Mouse (Mus musculus): ENCODE data around the gene Atl3. TPM values are rescaled to one million over a fixed set of nuclear protein-coding genes. Genes with fewer than 3 reads are reported as not detected.
A peak's percentile ranks its signal among the peaks of the same experiment; 100 is the strongest.
"Not testable (repeated sequence)": the region's sequence is repeated elsewhere in the genome, so short reads cannot be mapped to it uniquely, and the experiment has no call there.

Atl3 gene
- polyA plus RNA-seq, 1 experiment from 2014 or later: 9.2 TPM

DNA sequence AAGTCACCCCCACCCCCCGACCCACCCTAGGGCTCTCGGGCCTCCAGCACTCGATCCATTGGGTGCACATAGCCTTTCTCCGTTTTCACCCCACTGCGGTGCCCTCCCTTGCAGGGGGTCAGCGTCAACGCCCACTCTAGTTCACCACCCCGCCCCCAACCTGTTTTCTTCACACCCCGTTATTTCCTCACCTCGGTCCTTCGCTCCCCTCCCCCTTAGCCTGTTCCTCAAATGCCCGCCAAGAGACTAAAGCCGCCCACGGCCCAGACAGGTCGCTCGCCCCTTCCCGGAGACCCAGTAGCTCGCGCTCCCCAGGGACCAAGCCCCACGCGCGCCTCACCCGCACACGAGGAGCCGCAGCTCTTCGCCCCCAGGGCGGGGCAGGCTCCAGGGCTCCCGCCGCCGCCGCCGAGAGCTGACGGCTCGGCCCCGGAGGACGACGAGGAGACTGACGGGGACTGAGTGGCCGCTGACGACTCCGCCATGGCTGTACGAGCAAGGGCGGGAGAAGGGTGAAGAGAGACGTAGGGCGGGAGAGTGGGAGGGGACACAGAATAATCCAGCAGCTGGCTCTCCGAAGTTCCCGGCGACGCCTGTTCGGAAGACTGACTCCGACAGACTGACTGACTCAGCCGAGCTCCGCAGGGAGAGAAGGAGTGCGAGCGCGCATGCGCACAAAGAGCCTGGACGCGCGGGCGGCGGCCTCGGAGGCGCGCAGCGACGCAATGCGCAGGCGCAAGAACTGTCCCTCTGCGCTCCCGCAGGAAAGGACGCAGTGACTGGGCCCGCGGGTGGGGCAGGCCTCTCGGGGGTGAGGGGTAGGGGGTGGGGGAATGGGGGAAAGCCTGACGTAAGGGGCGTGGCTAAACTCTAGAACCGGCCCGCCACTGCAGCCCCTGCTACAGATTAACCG, 11.0 kb upstream of the Atl3 start, which contains the start of gene Rtn3:
Gene Rtn3 (minus strand): TSS at position 683 of the 913 bp plus-strand sequence.
- Histone ChIP-seq H3K9ac (peak within 1 kb of the TSS; percentile 99), H3K4me1 (peaks cover 33% of the 10 kb centered on the region), H3K9me3 (no peaks in the 10 kb centered on the region), H3K4me2 (peak within 1 kb of the TSS; percentile 64), H3K36me3 (replicated peaks) (no peaks in the 10 kb centered on the region; the same call in 1 of the 2 replicates), H3K4me3 (replicated peaks) (peak within 1 kb of the TSS; percentile 94), H3K27ac (peak within 1 kb of the TSS; percentile 100), H3K27me3 (no peaks in the 10 kb centered on the region)
- under 1% methylated on average over 80 of the region's 80 CpGs for WGBS
- peak; percentile 93 for ATAC-seq (ENCODE audit: low FRiP score)

DNA sequence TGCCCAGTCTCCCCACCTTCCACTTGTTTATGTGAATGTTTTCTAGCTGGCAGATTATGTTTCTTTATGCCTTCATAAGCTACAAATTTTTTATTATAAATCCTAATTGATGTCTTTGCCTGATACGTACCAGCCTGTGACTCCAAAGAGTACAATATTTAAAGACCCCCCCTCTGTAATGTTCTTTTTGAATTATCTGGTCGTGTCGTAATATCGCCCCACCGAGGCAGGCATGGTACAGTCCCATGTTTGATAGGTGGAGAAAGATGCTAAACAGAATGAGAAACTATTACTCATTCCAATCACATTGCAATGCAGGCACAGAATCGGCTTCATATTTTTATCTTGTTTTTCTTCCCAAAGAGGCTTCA, 10.3 kb upstream of the Atl3 start:
- H3K36me3 ChIP-seq (replicated peaks): no peaks in the 10 kb centered on the region
- no peaks in the 10 kb centered on the region for H3K9me3 ChIP-seq
- peak; percentile 57 for ATAC-seq (ENCODE audit: low FRiP score)
- H3K4me1 ChIP-seq: peaks cover 30% of the 10 kb centered on the region
- H3K4me2 ChIP-seq: peak overlapping the region; percentile 64
- peak overlapping the region; percentile 99; the same call in 1 of the 2 replicates for H3K9ac ChIP-seq
- no peaks in the 10 kb centered on the region for H3K27me3 ChIP-seq
- peak overlapping the region; percentile 94 for H3K4me3 ChIP-seq (replicated peaks)
- 1% methylated on average over 6 of the region's 6 CpGs for WGBS
- peak overlapping the region; percentile 100 for H3K27ac ChIP-seq

DNA sequence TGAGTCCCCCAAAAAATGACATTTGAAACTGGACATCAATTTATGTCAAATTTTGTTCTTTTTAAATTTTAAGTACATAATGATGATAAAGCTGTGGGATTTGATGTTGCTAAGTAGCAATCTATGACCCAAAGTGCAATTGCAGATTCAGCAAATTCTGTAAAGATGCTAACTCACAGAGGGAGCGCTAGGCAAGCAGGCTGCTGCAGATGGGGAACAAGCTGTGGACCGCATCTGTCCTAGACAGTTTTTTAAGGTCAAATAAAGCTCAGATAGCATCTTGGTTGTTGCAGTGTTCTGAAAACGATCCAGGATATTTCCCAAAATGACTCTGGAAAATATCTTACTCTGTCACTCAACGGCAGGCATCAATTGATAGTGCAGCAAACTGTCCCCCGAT, 9.8 kb upstream of the Atl3 start:
- Histone ChIP-seq H3K36me3 (replicated peaks) (no peaks in the 10 kb centered on the region), H3K4me2 (peak overlapping the region; percentile 64), H3K4me3 (replicated peaks) (no peak overlapping the region), H3K9me3 (no peaks in the 10 kb centered on the region), H3K27me3 (no peaks in the 10 kb centered on the region), H3K4me1 (peaks cover 27% of the 10 kb centered on the region), H3K9ac (no peak overlapping the region), H3K27ac (peak overlapping the region; percentile 100)
- no peak for ATAC-seq (ENCODE audit: low FRiP score)
- WGBS: 70% methylated on average over 5 of the region's 5 CpGs

DNA sequence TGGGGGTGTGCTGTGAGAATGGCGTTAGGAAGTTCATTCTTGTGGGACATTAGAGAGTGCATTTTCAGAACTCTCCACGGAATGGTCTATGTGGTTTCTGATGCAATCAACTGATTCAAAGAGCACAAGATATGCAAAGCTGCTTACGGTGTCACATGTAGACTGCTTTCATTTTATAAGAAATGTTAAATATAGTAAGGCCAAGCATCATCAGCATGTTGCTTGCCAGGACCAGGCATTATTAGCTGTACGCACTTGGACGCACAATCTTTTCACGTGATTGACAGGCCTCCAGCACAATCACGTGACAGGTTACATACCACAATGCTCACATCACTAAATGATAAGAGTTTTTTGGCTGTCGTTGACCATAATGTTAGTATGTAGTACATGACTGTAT, 6.2 kb upstream of the Atl3 start:
- no peaks in the 10 kb centered on the region for H3K9me3 ChIP-seq
- H3K4me2 ChIP-seq: no peak overlapping the region
- H3K27ac ChIP-seq: no peak overlapping the region
- peaks cover 6% of the 10 kb centered on the region for H3K4me1 ChIP-seq
- no peak overlapping the region for H3K4me3 ChIP-seq (replicated peaks)
- H3K36me3 ChIP-seq (replicated peaks): no peaks in the 10 kb centered on the region
- no peak overlapping the region for H3K9ac ChIP-seq
- WGBS: 86% methylated on average over 8 of the region's 8 CpGs
- no peak for ATAC-seq (ENCODE audit: low FRiP score)
- H3K27me3 ChIP-seq: no peaks in the 10 kb centered on the region

DNA sequence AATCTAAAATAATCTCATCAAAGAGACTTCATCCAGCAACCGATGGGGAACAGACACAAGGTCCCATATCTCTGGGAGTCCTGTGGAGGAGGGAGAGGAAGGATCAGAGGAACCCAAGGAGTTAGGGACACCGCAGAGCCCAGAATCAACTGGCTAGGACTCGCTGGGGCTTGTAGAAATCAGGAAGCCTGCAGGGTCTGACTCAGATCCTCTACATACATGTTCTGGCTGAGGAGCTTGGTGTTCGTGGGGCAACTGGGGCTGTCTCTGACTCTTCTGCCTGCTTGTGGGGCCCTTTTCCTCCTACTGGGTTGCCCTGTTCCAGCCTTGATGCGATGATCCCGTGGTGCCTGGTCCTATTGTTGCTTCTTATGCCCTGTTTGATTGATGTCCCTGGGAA, 1.9 kb upstream of the Atl3 start:
- H3K4me1 ChIP-seq: peaks cover 5% of the 10 kb centered on the region
- no peak overlapping the region for H3K4me2 ChIP-seq
- ATAC-seq (ENCODE audit: low FRiP score): no peak
- 84% methylated on average over 6 of the region's 6 CpGs for WGBS
- no peaks in the 10 kb centered on the region for H3K36me3 ChIP-seq (replicated peaks)
- H3K9ac ChIP-seq: no peak overlapping the region
- H3K27ac ChIP-seq: no peak overlapping the region
- no peaks in the 10 kb centered on the region for H3K27me3 ChIP-seq
- H3K4me3 ChIP-seq (replicated peaks): no peak overlapping the region
- H3K9me3 ChIP-seq: no peaks in the 10 kb centered on the region

DNA sequence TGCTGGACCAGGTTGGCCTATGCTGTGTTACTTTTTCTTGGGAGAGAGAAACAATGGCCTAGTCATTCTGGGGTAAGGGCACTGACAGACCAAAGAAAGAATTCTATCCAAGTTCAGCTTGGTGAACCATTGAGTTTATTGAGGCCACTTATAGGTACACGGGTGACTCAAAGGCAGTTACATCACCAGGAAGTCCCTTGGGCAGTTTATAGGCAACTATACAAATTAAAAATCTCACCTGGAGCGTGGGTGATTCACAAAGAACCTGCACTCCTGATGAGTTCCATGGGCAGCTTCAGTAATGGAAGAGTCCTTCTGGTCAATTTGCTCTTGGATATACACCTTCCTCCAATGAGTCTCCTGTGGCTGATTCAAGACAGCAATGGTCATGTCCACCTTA, 1.2 kb upstream of the Atl3 start:
- ATAC-seq (ENCODE audit: low FRiP score): no peak
- Histone ChIP-seq H3K36me3 (replicated peaks) (no peaks in the 10 kb centered on the region), H3K4me2 (no peak overlapping the region), H3K27ac (no peak overlapping the region), H3K9me3 (no peaks in the 10 kb centered on the region), H3K9ac (no peak overlapping the region), H3K27me3 (no peaks in the 10 kb centered on the region), H3K4me3 (replicated peaks) (no peak overlapping the region), H3K4me1 (peaks cover 5% of the 10 kb centered on the region)
- WGBS: 95% methylated on average over 2 of the region's 2 CpGs

DNA sequence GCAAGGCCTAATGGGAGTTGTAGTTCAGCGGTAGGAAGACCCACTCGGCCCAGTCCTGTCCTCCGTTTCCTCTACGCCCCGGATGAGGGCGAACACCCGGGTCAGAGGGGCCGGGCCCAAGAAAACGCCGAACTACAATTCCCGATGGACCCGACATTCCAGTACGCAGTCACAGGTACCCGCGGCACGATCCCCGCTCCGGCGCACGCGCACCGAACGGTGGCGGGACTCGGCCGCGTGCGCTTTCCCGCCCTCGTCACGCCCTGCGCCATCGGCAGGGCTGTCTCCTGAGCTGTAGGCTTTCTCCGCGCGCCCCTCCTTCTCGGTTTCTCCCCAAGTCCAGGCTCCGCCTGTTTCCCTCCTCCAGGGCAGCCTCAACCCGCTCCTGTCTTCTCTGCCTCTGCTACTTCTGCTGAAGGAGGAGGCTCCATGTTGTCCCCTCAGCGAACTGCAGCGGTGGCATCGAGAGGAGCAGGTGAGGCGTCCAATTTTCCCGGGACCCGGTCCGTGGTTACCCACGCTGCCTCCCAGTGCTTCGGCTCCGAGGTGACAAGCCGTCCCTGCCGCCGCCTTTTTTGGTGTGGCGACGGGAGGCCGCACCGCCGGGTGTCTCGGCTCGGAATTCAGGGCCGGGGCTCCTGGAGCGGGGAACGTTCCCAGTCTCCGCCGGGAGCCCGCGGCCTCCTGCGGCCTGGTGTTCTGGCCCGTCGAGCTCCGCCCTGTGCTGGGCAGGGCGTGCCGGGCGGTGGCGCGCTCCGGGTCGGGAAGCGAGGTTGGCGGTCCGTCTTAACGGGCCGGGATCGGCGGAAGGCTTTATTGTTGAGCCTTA, 561 bp downstream of the Atl3 start:
- Histone ChIP-seq H3K4me1 (peaks cover 5% of the 10 kb centered on the region), H3K4me3 (replicated peaks) (peak overlapping the region; percentile 68), H3K36me3 (replicated peaks) (no peaks in the 10 kb centered on the region), H3K27me3 (no peaks in the 10 kb centered on the region), H3K9ac (peak overlapping the region; percentile 84), H3K9me3 (no peaks in the 10 kb centered on the region), H3K27ac (peak overlapping the region; percentile 97), H3K4me2 (peak overlapping the region; percentile 71)
- WGBS: under 1% methylated on average over 84 of the region's 84 CpGs
- ATAC-seq (ENCODE audit: low FRiP score): peak; percentile 94

DNA sequence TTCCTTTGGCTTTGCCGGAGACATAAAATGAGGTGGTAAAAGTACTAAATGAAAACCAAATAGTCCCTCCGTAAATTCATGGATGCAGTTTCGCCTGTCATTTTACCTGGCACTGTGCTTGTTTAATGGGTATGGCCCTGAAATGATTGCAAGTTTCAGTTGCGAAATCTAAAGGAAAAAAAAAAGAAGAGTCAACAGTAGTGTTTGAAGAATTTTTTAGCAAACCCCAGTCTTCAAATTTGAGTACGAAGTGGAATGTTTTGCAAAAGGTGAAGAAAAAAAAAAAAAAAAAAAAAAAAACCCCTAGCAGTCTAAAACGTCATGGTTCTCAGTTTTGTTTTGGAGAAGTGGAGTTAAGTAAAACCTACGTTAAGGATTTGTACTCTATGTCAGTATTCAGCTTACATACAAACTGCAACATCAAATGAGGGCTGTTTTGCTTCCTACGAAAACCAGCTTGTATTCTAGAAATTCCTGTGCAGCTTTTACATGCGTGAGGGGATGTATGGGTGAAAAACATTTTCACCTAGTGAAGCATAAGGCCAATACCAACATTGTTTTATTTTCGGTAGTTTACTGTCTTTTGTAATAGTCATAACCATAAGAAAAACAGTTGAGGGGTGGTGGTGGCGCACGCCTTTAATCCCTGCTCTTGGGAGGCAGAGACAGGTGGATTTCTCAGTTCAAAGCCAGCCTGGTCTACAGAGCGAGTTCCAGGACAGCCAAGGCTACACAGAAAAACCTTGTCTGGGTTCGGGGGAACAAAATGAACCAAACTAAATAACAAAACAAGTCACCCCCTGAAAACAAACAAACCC, 1.6 kb downstream of the Atl3 start:
- ATAC-seq (ENCODE audit: low FRiP score): no peak
- Histone ChIP-seq H3K4me2 (peak overlapping the region; percentile 71), H3K9ac (no peak overlapping the region; the same call in 1 of the 2 replicates), H3K27me3 (no peaks in the 10 kb centered on the region), H3K9me3 (no peaks in the 10 kb centered on the region), H3K4me3 (replicated peaks) (peak overlapping the region; percentile 68), H3K4me1 (peaks cover 5% of the 10 kb centered on the region), H3K36me3 (replicated peaks) (no peaks in the 10 kb centered on the region), H3K27ac (no peak overlapping the region)
- 51% methylated on average over 14 of the region's 14 CpGs for WGBS

DNA sequence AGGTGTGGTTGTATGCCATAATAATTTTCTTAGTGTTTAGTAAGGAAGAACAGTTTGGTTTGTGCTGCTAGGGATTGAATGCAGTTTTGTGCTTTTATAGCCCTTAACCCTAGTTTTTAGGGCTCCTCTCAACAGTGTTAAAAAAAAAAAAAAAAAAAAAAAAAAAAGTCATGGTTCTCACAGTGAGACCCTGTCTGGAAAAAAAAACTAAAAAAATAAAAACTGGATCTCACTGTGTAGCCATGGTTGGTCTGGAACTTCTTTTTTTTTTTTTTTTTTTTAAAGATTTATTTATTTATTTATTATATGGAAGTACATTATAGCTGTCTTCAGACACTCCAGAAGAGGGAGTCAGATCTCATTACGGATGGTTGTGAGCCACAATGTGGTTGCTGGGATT, 2.2 kb downstream of the Atl3 start:
- not testable (repeated sequence) for H3K4me1 ChIP-seq; H3K9ac ChIP-seq; H3K27me3 ChIP-seq; H3K36me3 ChIP-seq (replicated peaks); H3K4me3 ChIP-seq (replicated peaks); H3K4me2 ChIP-seq; H3K9me3 ChIP-seq; H3K27ac ChIP-seq; ATAC-seq (ENCODE audit: low FRiP score)
- WGBS: 87% methylated on average over 1 of the region's 1 CpGs

DNA sequence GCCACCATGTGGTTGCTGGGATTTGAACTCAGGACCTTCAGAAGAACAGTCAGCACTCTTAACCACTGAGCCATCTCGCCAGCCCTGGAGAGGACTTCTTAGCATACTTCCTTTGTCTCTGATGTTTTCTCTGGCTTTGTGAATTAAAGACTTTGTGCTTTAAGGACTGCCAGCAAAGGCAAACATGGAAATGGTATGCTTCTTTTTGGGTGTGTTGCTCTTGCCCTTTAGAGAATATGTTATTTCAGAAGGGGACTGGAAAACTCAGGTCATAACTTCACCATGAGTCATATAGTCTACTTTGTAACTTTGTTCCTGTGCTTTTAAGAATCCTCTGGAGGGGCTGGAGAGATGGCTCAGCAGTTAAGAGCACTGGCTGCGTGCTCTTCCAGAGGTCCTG, 5.0 kb downstream of the Atl3 start:
- no peaks in the 10 kb centered on the region for H3K9me3 ChIP-seq
- H3K4me2 ChIP-seq: no peak overlapping the region
- no peaks in the 10 kb centered on the region for H3K27me3 ChIP-seq
- 91% methylated on average over 2 of the region's 2 CpGs for WGBS
- ATAC-seq (ENCODE audit: low FRiP score): no peak
- no peak overlapping the region for H3K27ac ChIP-seq
- H3K9ac ChIP-seq: no peak overlapping the region
- H3K36me3 ChIP-seq (replicated peaks): no peaks in the 10 kb centered on the region
- H3K4me1 ChIP-seq: peaks cover 5% of the 10 kb centered on the region
- H3K4me3 ChIP-seq (replicated peaks): no peak overlapping the region

DNA sequence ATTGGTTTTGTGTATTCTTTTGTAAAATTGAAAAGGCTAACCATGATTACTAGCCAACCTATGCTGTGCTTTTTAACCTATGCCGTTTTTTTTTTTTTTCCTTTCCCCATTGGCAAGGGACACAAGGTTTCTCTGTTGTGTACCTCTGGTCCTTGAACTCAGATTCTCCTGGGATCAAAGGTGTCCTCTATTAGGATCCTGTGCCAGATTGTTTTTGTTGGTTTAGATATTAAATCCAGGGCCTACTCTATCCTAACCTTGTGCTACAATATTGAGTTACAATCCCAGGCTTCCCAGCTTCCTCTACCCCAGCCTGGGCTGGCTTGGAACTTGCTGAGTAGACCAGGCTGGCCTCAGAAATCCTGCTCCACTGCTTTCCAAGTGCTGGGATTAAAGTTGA, 6.9 kb downstream of the Atl3 start:
- Histone ChIP-seq H3K27me3 (no peaks in the 10 kb centered on the region), H3K4me3 (replicated peaks) (no peak overlapping the region), H3K9ac (no peak overlapping the region), H3K27ac (no peak overlapping the region), H3K9me3 (no peaks in the 10 kb centered on the region), H3K4me1 (peaks cover 2% of the 10 kb centered on the region), H3K4me2 (no peak overlapping the region), H3K36me3 (replicated peaks) (no peaks in the 10 kb centered on the region)
- 88% methylated on average over 1 of the region's 1 CpGs for WGBS
- no peak for ATAC-seq (ENCODE audit: low FRiP score)

DNA sequence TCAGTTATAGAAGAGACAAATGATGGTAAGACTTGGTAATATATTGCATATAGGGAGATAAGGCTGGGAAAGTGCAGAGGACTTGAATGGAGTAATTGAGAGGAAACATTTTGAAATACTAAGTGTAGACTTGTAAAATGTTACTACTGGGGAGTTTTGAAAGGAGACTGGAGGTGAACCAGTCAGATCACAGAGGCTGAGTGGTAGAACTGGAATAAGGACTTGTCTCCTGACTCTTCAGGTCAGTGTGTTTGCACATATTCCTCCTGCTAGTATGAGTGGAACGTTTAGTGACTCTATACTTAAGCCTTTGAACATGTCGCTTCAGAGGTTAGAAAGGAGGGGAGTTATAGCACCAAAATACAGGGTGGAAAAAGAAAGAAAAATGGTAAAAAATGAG, 8.6 kb downstream of the Atl3 start:
- ATAC-seq (ENCODE audit: low FRiP score): no peak
- WGBS: 84% methylated on average over 2 of the region's 2 CpGs
- Histone ChIP-seq H3K36me3 (replicated peaks) (no peaks in the 10 kb centered on the region), H3K9me3 (no peaks in the 10 kb centered on the region), H3K4me2 (no peak overlapping the region), H3K27ac (no peak overlapping the region), H3K27me3 (no peaks in the 10 kb centered on the region), H3K4me1 (no peaks in the 10 kb centered on the region), H3K9ac (no peak overlapping the region), H3K4me3 (replicated peaks) (no peak overlapping the region)
